Mouse (Mus musculus) liver, postnatal 0 days (tissue): ENCODE results near the gene Aurka. TPM values are rescaled to one million over a fixed set of nuclear protein-coding genes. Genes with fewer than 3 reads are reported as not detected.

Source experiments
- ATAC-seq: fragments of 200-750 bp; cut with Nextera tagmentation; 2 replicates; pipeline ENCODE4 v1.8.0; 2017; ENCODE audit warnings: mild to moderate bottlenecking, moderate library complexity
- DNase-seq: peaks from one replicate; pipeline ENCODE4 v3.0.0-alpha.2; 2016
- H3K27ac ChIP-seq: fragments of 300-500 bp; sonication (generic); 2 replicates; pipeline ENCODE4 v1.5.1; 2014; ENCODE audit warnings: antibody characterized with exemption, moderate library complexity, mild to moderate bottlenecking, low read depth
- H3K27me3 ChIP-seq: fragments of 300-500 bp; sonication (generic); 2 replicates; pipeline ENCODE4 v1.6.1; 2014; ENCODE audit warnings: low read length, control low read depth, mixed read lengths; ENCODE audit not compliant: insufficient read depth
- H3K36me3 ChIP-seq: fragments of 300-500 bp; sonication (generic); replicated peaks from 2 replicates; pipeline ENCODE4 v1.6.1; 2014; ENCODE audit warnings: mild to moderate bottlenecking, control low read depth, low read length, moderate library complexity, mixed read lengths; ENCODE audit not compliant: insufficient read depth
- H3K4me1 ChIP-seq: fragments of 300-500 bp; sonication (generic); 2 replicates; pipeline ENCODE4 v1.6.1; 2014; ENCODE audit warnings: antibody characterized with exemption, mild to moderate bottlenecking, control low read depth; ENCODE audit not compliant: insufficient read depth
- H3K4me2 ChIP-seq: fragments of 300-500 bp; sonication (generic); 2 replicates; pipeline ENCODE4 v1.6.1; 2014; ENCODE audit warnings: low read depth, mild to moderate bottlenecking, low read length, moderate library complexity, mixed read lengths
- H3K4me3 ChIP-seq: fragments of 300-500 bp; sonication (generic); 2 replicates; pipeline ENCODE4 v1.5.1; 2014; ENCODE audit warnings: low read depth, low read length
- H3K9ac ChIP-seq: fragments of 300-500 bp; sonication (generic); replicated peaks from 2 replicates; pipeline ENCODE4 v1.6.1; 2014; ENCODE audit warnings: mild to moderate bottlenecking, moderate library complexity
- H3K9me3 ChIP-seq: fragments of 300-500 bp; sonication (generic); 2 replicates; pipeline ENCODE4 v1.6.1; 2016; ENCODE audit warnings: mild to moderate bottlenecking, control low read depth, low read length, mixed read lengths
- CTCF ChIP-seq: sonication (generic); IDR thresholded peaks from 2 replicates; pipeline ENCODE4 v1.5.1; 2016; ENCODE audit warnings: antibody characterized with exemption, low read depth
- EP300 ChIP-seq: IDR thresholded peaks from 2 replicates; pipeline ENCODE4 v1.6.1; 2016; ENCODE audit warnings: antibody characterized with exemption, low read depth, mild to moderate bottlenecking
- WGBS: fragments of 180-500 bp; shearing (Covaris S2); extraction: QIAGEN DNeasy Blood & Tissue Kit; methylation state at CpG from one replicate; pipeline ENCODE4 v1.1.7; 2014; ENCODE audit not compliant: insufficient replicate concordance; 5-methylcytosine and 5-hydroxymethylcytosine counted together
- polyA plus RNA-seq: library from polyadenylated mRNA; unstranded; fragments of >200 nt; fragmentation: Nextera tagmentation; extraction: Ambion mirVana; gene quantifications from 2 replicates; pipeline ENCODE4 v1.2.1, GENCODE M21; 2015

Gene Aurka
- polyA plus RNA-seq, 1 experiment from 2014 or later: 45.4 TPM

DNA sequence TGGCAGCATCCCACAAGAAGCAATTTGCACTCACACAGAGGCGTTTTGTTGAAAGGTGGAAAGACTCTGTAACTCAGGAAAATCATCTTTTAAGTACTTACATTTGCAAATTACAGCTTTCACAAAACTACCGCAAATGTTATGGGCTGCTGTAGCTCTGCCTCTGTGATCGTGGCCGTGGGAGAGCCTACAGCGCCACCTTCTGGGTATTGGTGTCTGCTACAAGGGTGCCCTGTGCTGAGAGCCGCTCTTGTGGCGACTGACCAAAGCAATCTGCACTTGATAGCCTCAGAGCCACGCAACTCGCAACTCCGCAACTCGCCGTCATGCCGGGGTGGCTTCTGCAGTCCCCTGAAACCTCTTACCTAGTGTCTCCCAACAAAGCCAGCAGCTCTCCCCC is 41.2 kb downstream of the Aurka start:
- DNase-seq: peak; percentile 77
- ATAC-seq: peak; percentile 67

DNA sequence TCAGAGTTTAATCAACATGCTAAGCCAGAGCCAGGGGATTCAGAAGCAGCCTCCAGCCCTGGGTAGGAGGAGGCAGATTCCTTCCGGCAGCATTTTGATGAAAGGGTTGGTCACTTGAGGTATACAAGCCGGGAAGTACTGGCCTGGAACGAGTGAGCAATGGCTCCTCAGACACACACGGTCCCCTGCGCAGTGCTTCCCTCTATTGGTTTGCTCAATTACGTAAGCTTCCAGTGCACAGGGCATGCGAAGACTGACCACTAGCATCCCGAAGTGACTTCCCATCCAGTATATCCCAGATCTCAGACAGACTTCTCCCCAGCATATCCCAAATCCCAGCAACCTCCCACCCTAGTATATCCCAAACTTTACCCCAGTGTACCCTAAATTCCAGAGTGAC is 42.1 kb downstream of the Aurka start:
- Histone ChIP-seq H3K27ac (no peak overlapping the region), H3K4me1 (no peaks in the 10 kb centered on the region), H3K36me3 (no peaks in the 10 kb centered on the region), H3K4me3 (no peak overlapping the region), H3K4me2 (no peak overlapping the region), H3K9me3 (no peaks in the 10 kb centered on the region), H3K9ac (no peak overlapping the region), H3K27me3 (peaks cover 11% of the 10 kb centered on the region; the same call in 1 of the 2 replicates)
- TF ChIP-seq CTCF (no peak), EP300 (no peak)
- DNase-seq: no peak
- no peak for ATAC-seq
- WGBS: 53% methylated on average over 8 of the region's 8 CpGs

More for the DNA sequence above, 41.2 kb downstream of the Aurka start:
- Histone ChIP-seq H3K27me3 (peaks cover 11% of the 10 kb centered on the region; the same call in 1 of the 2 replicates), H3K27ac (no peak overlapping the region), H3K4me2 (no peak overlapping the region), H3K36me3 (no peaks in the 10 kb centered on the region), H3K9ac (no peak overlapping the region), H3K4me1 (no peaks in the 10 kb centered on the region), H3K9me3 (no peaks in the 10 kb centered on the region), H3K4me3 (no peak overlapping the region)
- 7% methylated on average over 13 of the region's 13 CpGs for WGBS
- TF ChIP-seq EP300 (no peak), CTCF (peak; percentile 89)

DNA sequence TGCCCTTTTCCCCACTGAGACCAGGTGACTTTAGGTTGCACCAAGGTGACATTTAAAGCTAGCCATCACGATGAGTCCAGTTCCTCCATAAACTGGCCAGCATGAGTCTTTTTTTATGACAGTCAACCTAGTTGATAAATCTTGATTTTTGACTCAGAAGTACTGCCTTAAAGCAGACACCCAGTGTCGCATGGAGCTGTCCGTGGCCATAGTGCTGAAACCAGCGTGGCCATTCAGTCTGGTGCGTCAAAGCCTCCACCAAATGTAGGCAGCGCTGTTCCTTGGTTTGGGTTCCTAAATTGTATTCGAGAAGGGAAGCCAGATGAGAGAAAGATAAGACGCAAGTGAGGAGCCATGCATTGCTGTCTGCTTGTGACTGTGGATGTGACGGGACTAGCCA is 49.5 kb downstream of the Aurka start:
- Histone ChIP-seq H3K27me3 (no peaks in the 10 kb centered on the region), H3K4me1 (no peaks in the 10 kb centered on the region), H3K9ac (no peak overlapping the region), H3K9me3 (no peaks in the 10 kb centered on the region), H3K4me3 (no peak overlapping the region), H3K27ac (no peak overlapping the region), H3K4me2 (no peak overlapping the region), H3K36me3 (no peaks in the 10 kb centered on the region)
- TF ChIP-seq CTCF: no peak
- TF ChIP-seq EP300: no peak
- WGBS: 11% methylated on average over 9 of the region's 9 CpGs
- peak; percentile 73 for DNase-seq
- no peak for ATAC-seq

DNA sequence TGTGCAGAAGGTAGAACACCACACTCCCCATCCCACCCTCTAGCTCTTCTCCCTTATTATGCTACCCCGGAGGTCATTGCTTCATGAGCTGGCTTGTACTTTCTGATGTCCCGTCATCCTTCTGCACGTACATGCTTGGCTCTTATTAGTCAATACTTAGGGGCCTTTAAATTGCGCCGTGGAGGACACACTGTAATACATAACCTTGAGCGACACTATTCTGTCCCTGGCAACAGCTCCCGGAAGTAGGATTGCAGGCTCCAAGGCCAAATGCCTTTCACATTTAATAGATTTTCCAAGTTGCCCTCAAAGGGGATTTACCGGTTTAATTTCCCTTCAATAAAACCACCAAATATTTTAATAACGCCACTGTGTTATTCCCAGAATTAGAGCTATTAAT is 58.6 kb downstream of the Aurka start:
- H3K4me2 ChIP-seq: no peak overlapping the region
- H3K4me1 ChIP-seq: no peaks in the 10 kb centered on the region
- H3K9ac ChIP-seq: no peak overlapping the region
- 0 out of 2 replicates have a peak, but pooled peaks cover 3% of the 10 kb centered on the region for H3K9me3 ChIP-seq
- no peak for DNase-seq
- H3K27me3 ChIP-seq: no peaks in the 10 kb centered on the region
- ATAC-seq: no peak
- H3K4me3 ChIP-seq: no peak overlapping the region
- TF ChIP-seq EP300 (no peak), CTCF (no peak)
- H3K36me3 ChIP-seq: no peaks in the 10 kb centered on the region
- WGBS: 86% methylated on average over 9 of the region's 9 CpGs
- no peak overlapping the region for H3K27ac ChIP-seq

DNA sequence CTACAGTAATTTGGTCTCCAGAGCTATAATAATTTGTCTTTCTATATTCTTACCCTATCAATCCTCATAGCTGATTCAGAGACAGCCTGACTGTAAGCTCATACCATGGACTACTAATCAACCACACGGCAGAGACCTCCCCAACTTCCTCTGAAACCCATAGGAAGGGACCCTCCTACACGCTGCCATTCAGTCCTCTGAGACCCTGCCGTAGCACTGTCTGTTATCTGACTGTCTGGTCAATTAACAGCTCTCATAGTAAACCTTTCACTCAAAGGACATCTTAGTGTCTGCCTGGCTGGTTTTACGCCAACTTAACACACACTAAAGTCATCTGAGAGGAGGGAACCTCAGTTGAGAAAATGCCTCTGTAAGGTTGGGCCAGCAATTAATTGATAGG is 63.8 kb downstream of the Aurka start:
- ATAC-seq (no peak), DNase-seq (no peak)
- TF ChIP-seq CTCF: no peak
- no peak for TF ChIP-seq EP300
- no peak overlapping the region for H3K9ac ChIP-seq
- H3K9me3 ChIP-seq: no peaks in the 10 kb centered on the region
- 60% methylated on average over 4 of the region's 4 CpGs for WGBS
- no peaks in the 10 kb centered on the region for H3K27me3 ChIP-seq
- no peak overlapping the region for H3K4me2 ChIP-seq
- H3K36me3 ChIP-seq: no peaks in the 10 kb centered on the region
- H3K27ac ChIP-seq: no peak overlapping the region
- no peak overlapping the region for H3K4me3 ChIP-seq
- H3K4me1 ChIP-seq: no peaks in the 10 kb centered on the region

Other genes starting within 250 kb of the Aurka start
- not detected in 2 replicates for gene Mc3r, start 122.0 kb downstream of the Aurka start, polyA plus RNA-seq
- 67.0 and 81.2 TPM in 2 replicates for gene Fam210b, start 25.0 kb downstream of the Aurka start, polyA plus RNA-seq
- 16.2 and 17.1 TPM in 2 replicates for gene Cstf1, start 146 bp upstream of the Aurka start, polyA plus RNA-seq
- gene Cass4, start 23.3 kb upstream of the Aurka start, polyA plus RNA-seq: 0.59 and 0.72 TPM in 2 replicates
- 62.4 and 68.5 TPM in 2 replicates for gene Rtf2, start 70.0 kb upstream of the Aurka start, polyA plus RNA-seq
- gene Gcnt7, start 88.1 kb upstream of the Aurka start, polyA plus RNA-seq: 0.25 and 0.40 TPM in 2 replicates
- gene Fam209, start 102.0 kb upstream of the Aurka start, polyA plus RNA-seq: not detected in 2 replicates
- gene Tfap2c, start 179.1 kb upstream of the Aurka start, polyA plus RNA-seq: not detected in 2 replicates